Mouse (Mus musculus) heart, postnatal 0 days (tissue): Measurements from ENCODE around the gene Rab25. TPM values are rescaled to one million over a fixed set of nuclear protein-coding genes. Genes with fewer than 3 reads are reported as not detected.

Experiments
- ATAC-seq: fragments of 200-750 bp; cut with Nextera tagmentation; 2 replicates; pipeline ENCODE4 v1.8.0; 2017; ENCODE audit warnings: low read depth, moderate number of reproducible peaks, moderate library complexity; ENCODE audit not compliant: insufficient read depth
- DNase-seq: peaks from one replicate; pipeline ENCODE4 v3.0.0-alpha.2; 2016; ENCODE audit warnings: low spot score
- H3K27ac ChIP-seq: fragments of 300-500 bp; sonication (generic); 2 replicates; pipeline ENCODE4 v1.5.1; 2014; ENCODE audit warnings: low read depth, mild to moderate bottlenecking
- H3K27me3 ChIP-seq: fragments of 300-500 bp; sonication (generic); 2 replicates; pipeline ENCODE4 v1.6.1; 2014; ENCODE audit warnings: low read length, mixed read lengths; ENCODE audit not compliant: control insufficient read depth, insufficient read depth
- H3K36me3 ChIP-seq: fragments of 300-500 bp; sonication (generic); replicated peaks from 2 replicates; pipeline ENCODE4 v1.6.1; 2014; ENCODE audit warnings: low read length, mixed read lengths; ENCODE audit not compliant: control insufficient read depth, insufficient read depth
- H3K4me1 ChIP-seq: fragments of 300-500 bp; sonication (generic); 2 replicates; pipeline ENCODE4 v1.6.1; 2014; ENCODE audit warnings: antibody characterized with exemption; ENCODE audit not compliant: control insufficient read depth, insufficient read depth
- H3K4me2 ChIP-seq: fragments of 300-500 bp; sonication (generic); 2 replicates; pipeline ENCODE4 v1.6.1; 2014; ENCODE audit warnings: low read depth, mild to moderate bottlenecking, low read length, moderate library complexity
- H3K4me3 ChIP-seq: fragments of 300-500 bp; sonication (generic); 2 replicates; pipeline ENCODE4 v1.5.1; 2014; ENCODE audit warnings: low read depth, low read length
- H3K9ac ChIP-seq: fragments of 300-500 bp; sonication (generic); replicated peaks from 2 replicates; pipeline ENCODE4 v1.6.1; 2014; ENCODE audit warnings: low read depth, low read length, mixed read lengths
- H3K9me3 ChIP-seq: fragments of 300-500 bp; sonication (generic); replicated peaks from 2 replicates; pipeline ENCODE4 v1.6.1; 2016; ENCODE audit warnings: low read length; ENCODE audit not compliant: control insufficient read depth
- CTCF ChIP-seq: IDR thresholded peaks from 2 replicates; pipeline ENCODE4 v1.5.1; 2016; ENCODE audit warnings: antibody characterized with exemption, control low read depth, low read depth
- EP300 ChIP-seq: IDR thresholded peaks from 2 replicates; pipeline ENCODE4 v1.6.1; 2016; ENCODE audit warnings: antibody characterized with exemption, low read depth
- WGBS: fragments of 180-500 bp; shearing (Covaris S2); extraction: QIAGEN DNeasy Blood & Tissue Kit; methylation state at CpG from one replicate; pipeline ENCODE4 v1.1.7; 2014; 5-methylcytosine and 5-hydroxymethylcytosine counted together
- polyA plus RNA-seq: library from polyadenylated mRNA; unstranded; fragments of >200 nt; fragmentation: Nextera tagmentation; extraction: Ambion mirVana; gene quantifications from 2 replicates; pipeline ENCODE4 v1.2.1, GENCODE M21; 2015
- total RNA-seq: library from RNA; depleted of rRNA; stranded (reverse); fragments of >200 nt; gene quantifications from 2 replicates; pipeline ENCODE4 v1.2.3, GENCODE M21; 2014; ENCODE audit warnings: low replicate concordance

Rab25 gene
- total and polyA plus RNA-seq, 2 experiments from 2014 or later = 2.5 TPM; not detected in 1

DNA sequence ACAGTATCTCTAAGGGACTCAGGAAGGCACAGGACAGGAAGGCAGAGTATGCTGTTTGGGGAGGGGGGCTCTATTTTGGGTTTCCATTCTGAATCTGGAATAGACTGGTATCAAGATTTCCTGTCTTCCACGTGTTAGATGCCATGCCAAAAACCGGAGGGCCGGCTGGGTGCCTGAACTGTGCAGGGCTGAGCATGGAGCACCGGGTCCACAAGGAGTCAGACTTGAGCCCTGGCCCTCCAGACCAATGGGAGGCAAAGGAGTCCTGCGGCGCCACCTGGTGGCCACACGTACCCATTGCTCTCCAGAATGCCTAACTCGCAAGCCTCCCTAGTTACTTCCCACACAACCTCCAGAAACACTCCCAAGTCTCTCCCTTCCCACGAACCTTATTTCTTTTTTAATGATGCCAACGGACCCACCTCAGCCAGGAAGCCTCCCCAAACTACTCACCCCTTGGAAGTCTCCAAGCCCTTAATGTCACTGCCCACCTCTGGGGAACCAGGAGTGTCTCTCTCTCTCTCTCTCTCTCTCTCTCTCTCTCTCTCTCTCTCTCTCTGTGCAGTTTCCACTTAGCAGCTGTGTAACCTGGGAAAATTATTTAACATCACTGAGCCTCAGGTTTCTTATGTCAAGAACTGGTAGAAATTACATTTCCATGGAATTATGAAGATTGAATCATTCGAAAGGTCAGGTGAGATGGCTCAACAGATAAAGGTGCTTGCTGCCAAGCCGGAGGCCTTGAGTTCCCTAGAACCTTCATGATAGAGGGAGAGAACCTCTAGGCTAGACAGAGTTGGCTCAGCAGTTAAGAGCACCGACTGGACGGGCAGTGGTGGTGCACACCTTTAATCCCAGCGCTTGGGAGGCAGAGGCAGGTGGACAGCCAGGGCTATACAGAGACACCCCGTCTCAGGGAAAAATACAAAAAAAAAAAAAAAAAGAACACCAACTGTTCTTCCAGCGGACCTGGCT lies 21.7 kb downstream of the Rab25 start:
- Histone ChIP-seq H3K4me2 (no peak overlapping the region), H3K27ac (no peak overlapping the region), H3K9me3 (no peaks in the 10 kb centered on the region), H3K27me3 (no peaks in the 10 kb centered on the region), H3K9ac (no peak overlapping the region), H3K4me3 (no peak overlapping the region), H3K4me1 (peaks cover 28% of the 10 kb centered on the region), H3K36me3 (no peaks in the 10 kb centered on the region; the same call in 1 of the 2 replicates)
- WGBS = 34% methylated on average over 17 of the region's 17 CpGs
- TF ChIP-seq EP300 (no peak), CTCF (peak; percentile 99)
- DNase-seq = peak; percentile 94
- peak; percentile 86 for ATAC-seq

DNA sequence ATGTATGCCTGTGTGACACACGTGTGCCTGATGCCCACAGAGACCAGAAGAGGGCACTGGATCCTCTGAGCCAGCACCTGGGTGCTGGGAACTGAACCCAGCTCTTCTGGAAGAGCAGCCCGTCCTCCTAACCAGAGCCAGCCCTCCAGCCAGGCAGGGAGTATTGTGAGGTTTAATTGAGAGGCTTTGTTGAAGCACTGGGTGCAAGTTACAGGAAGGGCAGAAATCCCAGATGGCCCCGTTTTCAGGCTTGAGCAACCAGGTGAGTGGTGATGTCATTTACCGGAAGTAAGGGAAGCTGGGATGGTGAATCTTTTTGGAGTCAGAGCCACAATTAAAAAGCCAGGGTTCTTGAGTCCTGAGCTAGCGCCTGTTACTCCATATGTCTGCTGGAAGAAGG lies 23.1 kb downstream of the Rab25 start:
- DNase-seq (no peak), ATAC-seq (no peak)
- H3K27ac ChIP-seq = no peak overlapping the region
- H3K9ac ChIP-seq = no peak overlapping the region
- no peak overlapping the region for H3K4me2 ChIP-seq
- no peak for TF ChIP-seq EP300
- TF ChIP-seq CTCF = no peak
- 88% methylated on average over 5 of the region's 5 CpGs for WGBS
- H3K36me3 ChIP-seq = no peaks in the 10 kb centered on the region; the same call in 1 of the 2 replicates
- H3K27me3 ChIP-seq = no peaks in the 10 kb centered on the region
- no peaks in the 10 kb centered on the region for H3K9me3 ChIP-seq
- no peak overlapping the region for H3K4me3 ChIP-seq
- peaks cover 21% of the 10 kb centered on the region for H3K4me1 ChIP-seq

DNA sequence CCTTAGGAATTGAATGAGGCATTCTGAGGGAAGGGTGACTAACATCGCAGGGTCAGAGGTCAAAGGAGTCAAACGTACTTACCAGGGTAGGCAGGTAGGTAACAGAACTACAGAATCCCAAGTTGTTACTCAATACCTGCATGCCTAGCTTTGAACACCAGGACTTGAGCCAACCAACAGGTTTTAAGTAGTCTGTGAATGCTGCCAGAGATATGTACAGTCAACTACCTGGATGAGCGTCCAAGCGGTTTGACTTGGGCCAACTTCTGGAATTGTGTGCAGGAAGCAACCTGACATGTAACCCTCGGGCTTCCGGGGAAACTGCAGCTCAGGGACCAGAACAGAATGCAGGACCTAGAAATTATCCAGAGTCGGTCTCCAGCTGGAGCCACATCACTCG lies 25.1 kb downstream of the Rab25 start:
- Histone ChIP-seq H3K36me3 (no peaks in the 10 kb centered on the region; the same call in 1 of the 2 replicates), H3K4me3 (no peak overlapping the region), H3K4me2 (no peak overlapping the region), H3K27ac (no peak overlapping the region), H3K27me3 (no peaks in the 10 kb centered on the region), H3K4me1 (peaks cover 10% of the 10 kb centered on the region; the same call in 1 of the 2 replicates), H3K9me3 (no peaks in the 10 kb centered on the region), H3K9ac (no peak overlapping the region)
- WGBS = 75% methylated on average over 8 of the region's 8 CpGs
- DNase-seq = no peak
- TF ChIP-seq EP300 (no peak), CTCF (no peak)
- no peak for ATAC-seq

DNA sequence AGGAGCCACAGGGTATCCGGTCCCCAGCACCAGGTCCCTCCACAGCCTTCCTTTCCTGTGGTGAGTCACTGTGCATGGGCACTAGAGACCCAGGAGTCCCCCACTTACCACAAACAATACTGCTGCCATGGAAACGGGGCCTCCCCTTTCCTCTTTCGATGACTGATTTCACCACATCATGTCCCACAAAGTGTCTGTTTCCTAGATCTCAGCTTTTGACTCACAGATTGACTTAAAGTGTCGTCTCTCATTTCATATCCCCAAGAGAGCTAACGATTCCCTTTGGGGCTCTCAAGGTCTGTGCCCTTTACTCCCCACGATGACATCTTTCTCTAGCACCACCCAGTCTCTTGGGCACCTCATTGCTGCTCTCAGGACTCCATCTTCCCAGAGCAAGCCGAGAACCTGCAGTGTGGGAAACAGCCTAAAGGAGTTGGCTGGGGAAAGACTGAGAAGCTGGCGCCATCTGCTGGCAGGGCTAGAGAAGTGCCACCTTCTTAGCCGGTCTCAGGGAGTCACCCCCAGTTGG lies 26.2 kb downstream of the Rab25 start:
- TF ChIP-seq CTCF (peak; percentile 92), EP300 (no peak)
- H3K4me1 ChIP-seq = peaks cover 3% of the 10 kb centered on the region; the same call in 1 of the 2 replicates
- no peaks in the 10 kb centered on the region for H3K27me3 ChIP-seq
- H3K4me2 ChIP-seq = no peak overlapping the region
- no peak overlapping the region for H3K27ac ChIP-seq
- no peaks in the 10 kb centered on the region; the same call in 1 of the 2 replicates for H3K36me3 ChIP-seq
- no peak overlapping the region for H3K9ac ChIP-seq
- no peaks in the 10 kb centered on the region for H3K9me3 ChIP-seq
- ATAC-seq (peak; percentile 45), DNase-seq (peak; percentile 82)
- no peak overlapping the region for H3K4me3 ChIP-seq
- WGBS = 25% methylated on average over 9 of the region's 9 CpGs

DNA sequence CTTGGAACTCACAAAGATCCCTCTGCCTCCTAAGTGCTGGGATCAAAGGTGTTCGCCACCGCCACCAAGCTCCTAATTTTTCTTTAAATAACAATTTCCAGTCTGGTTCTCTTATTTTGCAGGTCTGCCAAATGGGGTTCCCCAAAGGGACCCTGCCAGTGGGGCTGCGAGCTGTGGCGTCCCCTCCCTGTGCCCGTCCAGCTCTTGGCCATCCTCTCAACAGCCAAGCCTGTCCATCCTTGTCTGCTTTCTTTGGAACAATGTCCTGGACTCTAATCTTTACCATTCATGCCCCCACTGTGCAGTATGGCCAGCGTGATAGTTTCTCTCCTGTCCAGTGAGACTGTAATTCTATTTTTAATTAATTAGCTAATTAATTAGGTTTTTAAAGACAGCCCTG lies 26.9 kb downstream of the Rab25 start:
- ATAC-seq = no peak

More for the DNA sequence above, 26.9 kb downstream of the Rab25 start:
- H3K27ac ChIP-seq = no peak overlapping the region
- 87% methylated on average over 6 of the region's 6 CpGs for WGBS
- no peak overlapping the region for H3K4me3 ChIP-seq
- H3K4me1 ChIP-seq = no peaks in the 10 kb centered on the region
- no peak overlapping the region for H3K4me2 ChIP-seq
- H3K27me3 ChIP-seq = no peaks in the 10 kb centered on the region
- no peak overlapping the region for H3K9ac ChIP-seq
- H3K9me3 ChIP-seq = no peaks in the 10 kb centered on the region
- TF ChIP-seq EP300 = no peak
- TF ChIP-seq CTCF = no peak
- DNase-seq = no peak
- no peaks in the 10 kb centered on the region; the same call in 1 of the 2 replicates for H3K36me3 ChIP-seq
